Mouse (Mus musculus) c-Kit-positive CD71-positive TER-119-positive erythroid progenitor cells, embryonic 14.5 days (primary cell): ENCODE results near the gene Vsig10l.
A peak's percentile ranks its signal among the peaks of the same experiment; 100 is the strongest.

ENCODE experiments used
- DNase-seq: peaks from one replicate; pipeline ENCODE4 v3.0.0-alpha.2; 2013; ENCODE audit warnings: low spot score

Gene Vsig10l

GRCm38 (mm10) chr7:43454371-43454770 lies 8.6 kb upstream of the Vsig10l start:
- DNase-seq: no peak

GRCm38 (mm10) chr7:43463976-43464375 lies 1.0 kb downstream of the Vsig10l start:
- no peak for DNase-seq

GRCm38 (mm10) chr7:43464864-43465343 lies 2.0 kb downstream of the Vsig10l start:
- no peak for DNase-seq

- peak; percentile 89 for DNase-seq
Measured at GRCm38 (mm10) chr7:43465344-43466098, 2.6 kb downstream of the Vsig10l start.

- DNase-seq: peak; percentile 66
Measured at GRCm38 (mm10) chr7:43466099-43466694, 3.2 kb downstream of the Vsig10l start.

- DNase-seq: peak; percentile 32
Measured at GRCm38 (mm10) chr7:43470373-43470772, 7.4 kb downstream of the Vsig10l start.

GRCm38 (mm10) chr7:43475706-43476105 lies 12.8 kb downstream of the Vsig10l start:
- DNase-seq: no peak

- DNase-seq: no peak
Measured at GRCm38 (mm10) chr7:43476376-43476775, 13.4 kb downstream of the Vsig10l start.

- no peak for DNase-seq
Measured at GRCm38 (mm10) chr7:43481191-43481590, 18.2 kb downstream of the Vsig10l start.

- no peak for DNase-seq
Measured at GRCm38 (mm10) chr7:43482090-43482716, 19.3 kb downstream of the Vsig10l start.

GRCm38 (mm10) chr7:43483236-43483635 lies 20.3 kb downstream of the Vsig10l start:
- no peak for DNase-seq

GRCm38 (mm10) chr7:43488646-43489045 lies 25.7 kb downstream of the Vsig10l start:
- no peak for DNase-seq

GRCm38 (mm10) chr7:43489631-43490125 lies 26.7 kb downstream of the Vsig10l start, which contains the start of gene Iglon5:
Iglon5 (minus strand) TSS chr7:43490075.
- DNase-seq: no peak

- no peak for DNase-seq
Measured at GRCm38 (mm10) chr7:43490182-43490584, 27.2 kb downstream of the Vsig10l start.

- no peak for DNase-seq
Measured at GRCm38 (mm10) chr7:43490861-43491260, 27.9 kb downstream of the Vsig10l start.

- DNase-seq: no peak
Measured at GRCm38 (mm10) chr7:43495343-43496021, 32.5 kb downstream of the Vsig10l start.

- no peak for DNase-seq
Measured at GRCm38 (mm10) chr7:43511707-43512478, 48.9 kb downstream of the Vsig10l start.

- DNase-seq: no peak
Measured at GRCm38 (mm10) chr7:43512519-43512918, 49.6 kb downstream of the Vsig10l start.

- DNase-seq: no peak
Measured at GRCm38 (mm10) chr7:43515076-43515475, 52.1 kb downstream of the Vsig10l start.

GRCm38 (mm10) chr7:43518341-43518740 lies 55.4 kb downstream of the Vsig10l start:
- no peak for DNase-seq
